Mouse (Mus musculus): Measurements from ENCODE around the gene Sgsm2. TPM values are rescaled to one million over a fixed set of nuclear protein-coding genes. Genes with fewer than 3 reads are reported as not detected.
A peak's percentile ranks its signal among the peaks of the same experiment; 100 is the strongest.

Gene Sgsm2
- total RNA-seq, 2 experiments from 2014 or later = 8.3 to 10.1 TPM

- ATAC-seq (replicated peaks; ENCODE audit: low FRiP score, low TSS enrichment, poor library complexity, severe bottlenecking) = peak; percentile 60
Measured at GRCm38 (mm10) chr11:74895980-74896900, 620 bp downstream of the Sgsm2 start.

GRCm38 (mm10) chr11:74894619-74895018 is 2.2 kb downstream of the Sgsm2 start:
- no peak for ATAC-seq (replicated peaks; ENCODE audit: low FRiP score, low TSS enrichment, poor library complexity, severe bottlenecking)

- ATAC-seq (replicated peaks; ENCODE audit: low FRiP score, low TSS enrichment, poor library complexity, severe bottlenecking) = no peak
Measured at GRCm38 (mm10) chr11:74883098-74883497, 13.8 kb downstream of the Sgsm2 start.

DNA sequence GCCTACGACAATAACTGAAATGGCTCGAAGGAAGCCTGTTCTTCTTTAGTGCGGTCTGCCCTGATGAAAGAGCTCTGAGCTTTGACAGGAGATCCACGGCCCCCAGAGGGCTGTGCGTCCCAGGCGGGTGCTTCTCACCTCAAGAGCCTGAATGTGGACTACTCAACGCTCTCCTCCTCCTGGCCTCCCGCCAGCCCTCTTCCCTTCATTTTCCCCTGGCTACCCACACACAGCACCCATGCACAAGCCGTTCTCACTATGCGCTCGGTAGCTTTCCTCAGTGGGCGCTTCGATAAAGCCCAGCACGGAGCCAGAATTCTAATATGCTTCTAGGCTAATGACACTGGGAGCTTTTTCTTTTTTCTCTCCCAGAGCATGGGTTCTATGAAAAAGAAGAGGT is 14.9 kb downstream of the Sgsm2 start:
- no peak for ATAC-seq (replicated peaks; ENCODE audit: low FRiP score, low TSS enrichment, poor library complexity, severe bottlenecking)

GRCm38 (mm10) chr11:74880999-74881398 is 15.9 kb downstream of the Sgsm2 start:
- ATAC-seq (replicated peaks; ENCODE audit: low FRiP score, low TSS enrichment, poor library complexity, severe bottlenecking) = no peak

GRCm38 (mm10) chr11:74876801-74877200 is 20.1 kb downstream of the Sgsm2 start:
- ATAC-seq (replicated peaks; ENCODE audit: low FRiP score, low TSS enrichment, poor library complexity, severe bottlenecking) = no peak

DNA sequence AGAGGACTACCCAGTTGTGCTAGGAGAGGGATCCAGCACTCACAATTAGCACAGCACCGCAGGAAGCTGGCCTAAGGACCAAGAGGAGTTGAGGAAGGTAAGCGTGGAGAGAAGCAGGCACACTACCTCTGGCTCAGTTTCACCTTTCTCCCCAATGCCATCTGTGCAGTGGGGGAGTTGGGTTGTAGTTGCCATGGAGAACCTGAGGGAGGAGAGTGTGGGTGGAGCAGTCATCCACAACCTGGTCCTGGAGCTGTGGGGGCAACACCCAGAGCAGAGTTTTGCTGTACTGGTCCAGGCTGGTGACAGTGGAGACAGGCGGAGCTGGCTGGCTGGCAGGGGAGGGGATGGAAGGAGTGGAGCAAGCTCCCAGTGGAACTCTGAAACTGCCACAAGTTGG is 22.2 kb downstream of the Sgsm2 start:
- no peak for ATAC-seq (replicated peaks; ENCODE audit: low FRiP score, low TSS enrichment, poor library complexity, severe bottlenecking)

DNA sequence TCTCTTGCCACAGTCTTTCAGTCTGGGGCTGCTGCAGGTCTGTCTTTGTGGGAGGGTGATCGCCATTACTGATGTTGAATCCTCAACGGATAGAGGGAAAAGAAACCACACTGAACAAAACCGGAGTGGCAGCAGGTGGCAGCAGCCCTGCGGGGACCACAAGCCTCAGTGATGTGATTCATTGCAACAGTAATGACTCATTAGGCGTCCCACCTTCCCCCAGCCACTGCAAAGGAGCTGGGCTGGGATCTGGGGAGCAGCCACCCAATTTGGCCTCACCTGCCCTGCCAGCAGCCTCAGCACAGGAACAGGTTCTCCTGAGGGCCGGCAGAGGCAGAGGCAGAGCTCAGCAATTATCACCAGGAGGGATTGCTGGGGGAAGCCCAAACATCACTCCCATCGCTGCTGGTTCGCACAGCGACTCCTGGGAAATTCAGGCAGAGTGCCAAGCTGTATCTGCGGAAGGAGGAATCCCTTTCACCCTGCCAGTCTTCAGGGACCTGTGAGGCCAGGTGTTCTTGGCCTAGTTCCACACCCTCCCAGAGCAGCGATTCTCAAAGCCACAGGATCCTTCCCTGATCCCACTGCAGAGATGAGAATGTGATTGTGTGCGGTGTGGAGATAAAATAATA is 25.8 kb downstream of the Sgsm2 start:
- no peak for ATAC-seq (replicated peaks; ENCODE audit: low FRiP score, low TSS enrichment, poor library complexity, severe bottlenecking)

- no peak for ATAC-seq (replicated peaks; ENCODE audit: low FRiP score, low TSS enrichment, poor library complexity, severe bottlenecking)
Measured at GRCm38 (mm10) chr11:74870544-74870943, 26.3 kb downstream of the Sgsm2 start.

GRCm38 (mm10) chr11:74869603-74870002 is 27.3 kb downstream of the Sgsm2 start:
- no peak for ATAC-seq (replicated peaks; ENCODE audit: low FRiP score, low TSS enrichment, poor library complexity, severe bottlenecking)

DNA sequence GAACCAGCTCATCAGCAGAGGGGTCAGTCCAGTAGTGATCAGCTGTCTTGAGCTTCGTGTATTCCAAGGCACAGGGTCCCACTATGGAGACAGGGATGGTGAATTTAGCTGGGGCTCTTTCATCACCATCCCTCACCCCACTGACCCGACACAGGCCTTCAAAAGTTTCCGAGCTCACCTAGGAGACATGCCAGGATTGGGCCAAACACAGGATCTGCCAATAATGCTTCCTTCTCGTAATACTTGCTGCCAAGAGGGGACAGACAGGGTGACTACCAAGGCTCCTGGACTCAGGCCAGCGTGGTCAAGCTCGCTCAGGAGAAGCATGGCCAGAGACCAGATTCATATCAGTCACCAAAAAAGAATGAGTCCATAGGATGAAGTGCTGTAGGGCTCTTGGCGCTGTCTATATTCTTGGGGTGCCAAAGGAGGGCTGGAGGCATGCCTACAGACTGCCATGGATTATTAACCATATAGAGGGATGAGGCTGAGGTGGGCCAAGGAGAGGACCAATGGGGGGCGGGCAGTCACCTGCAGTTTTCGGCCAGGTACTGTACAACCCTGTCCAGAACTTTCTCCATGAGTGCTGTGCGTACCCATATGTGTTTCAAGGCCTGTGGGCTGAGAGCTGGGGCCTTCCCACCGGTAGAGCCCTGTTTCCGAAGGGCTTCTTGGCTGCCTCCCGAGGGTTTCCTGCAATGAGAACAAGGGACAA is 28.7 kb downstream of the Sgsm2 start:
- no peak for ATAC-seq (replicated peaks; ENCODE audit: low FRiP score, low TSS enrichment, poor library complexity, severe bottlenecking)

GRCm38 (mm10) chr11:74867181-74867580 is 29.7 kb downstream of the Sgsm2 start:
- no peak for ATAC-seq (replicated peaks; ENCODE audit: low FRiP score, low TSS enrichment, poor library complexity, severe bottlenecking)

DNA sequence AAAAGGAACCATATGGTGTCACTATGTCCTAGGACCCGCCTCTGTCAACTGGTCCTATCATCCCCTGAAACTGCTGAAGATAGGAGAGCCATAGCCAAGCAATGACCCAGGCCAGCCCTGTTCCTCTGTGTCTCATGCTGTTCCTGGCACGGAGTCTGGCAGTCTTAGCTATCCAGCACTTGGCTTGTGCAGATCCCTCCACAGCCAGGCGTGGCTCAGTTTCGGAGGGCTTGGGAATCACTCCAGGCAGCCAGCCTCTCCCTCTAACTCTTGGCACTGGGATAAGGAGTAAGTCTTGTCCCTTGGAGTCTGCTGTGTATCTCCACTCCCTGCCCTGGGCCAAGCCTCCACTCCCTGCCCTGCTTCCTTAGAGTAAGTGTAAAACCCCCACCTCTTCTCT is 30.2 kb downstream of the Sgsm2 start:
- ATAC-seq (replicated peaks; ENCODE audit: low FRiP score, low TSS enrichment, poor library complexity, severe bottlenecking) = no peak

- no peak for ATAC-seq (replicated peaks; ENCODE audit: low FRiP score, low TSS enrichment, poor library complexity, severe bottlenecking)
Measured at GRCm38 (mm10) chr11:74865252-74865651, 31.6 kb downstream of the Sgsm2 start.

DNA sequence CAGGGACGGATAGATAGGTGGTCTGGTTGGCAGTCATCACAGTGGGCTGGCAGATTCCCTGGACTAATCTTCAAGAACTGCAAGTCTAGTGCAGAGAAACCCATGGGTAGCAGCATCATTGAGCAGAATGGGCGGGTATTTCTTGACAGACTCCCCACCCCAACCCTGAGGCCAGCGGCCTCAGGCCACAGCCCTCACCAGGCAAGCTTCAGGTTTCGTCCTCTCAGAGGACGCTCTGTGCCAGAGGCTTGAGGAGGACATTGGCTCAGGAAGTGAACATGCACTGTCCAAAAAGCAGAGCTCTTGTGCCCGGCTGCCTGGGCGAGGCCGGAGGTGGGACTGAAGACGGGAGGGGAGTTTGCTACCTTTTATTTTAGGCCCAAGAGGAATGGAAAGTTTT is 32.4 kb downstream of the Sgsm2 start:
- ATAC-seq (replicated peaks; ENCODE audit: low FRiP score, low TSS enrichment, poor library complexity, severe bottlenecking) = no peak

DNA sequence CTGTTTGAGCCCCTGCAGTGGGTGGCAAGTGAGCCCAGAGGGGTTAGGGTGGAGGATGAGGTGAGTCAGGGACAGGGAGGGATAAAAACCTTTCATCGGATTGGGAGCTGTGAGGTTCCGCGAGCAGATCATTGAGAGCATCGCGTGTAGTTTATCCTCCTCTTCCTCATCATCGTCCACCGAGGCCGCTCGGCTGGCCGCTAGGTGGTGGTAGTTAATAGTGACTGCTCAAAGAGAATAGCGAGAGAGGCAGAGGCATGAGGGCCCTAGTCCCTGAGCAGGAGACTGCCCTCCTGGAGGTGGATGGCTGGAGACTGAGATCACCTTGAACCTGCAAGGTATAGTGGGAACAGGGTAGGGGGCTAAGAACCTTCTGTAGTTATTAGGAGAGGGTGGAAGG is 33.4 kb downstream of the Sgsm2 start:
- no peak for ATAC-seq (replicated peaks; ENCODE audit: low FRiP score, low TSS enrichment, poor library complexity, severe bottlenecking)

DNA sequence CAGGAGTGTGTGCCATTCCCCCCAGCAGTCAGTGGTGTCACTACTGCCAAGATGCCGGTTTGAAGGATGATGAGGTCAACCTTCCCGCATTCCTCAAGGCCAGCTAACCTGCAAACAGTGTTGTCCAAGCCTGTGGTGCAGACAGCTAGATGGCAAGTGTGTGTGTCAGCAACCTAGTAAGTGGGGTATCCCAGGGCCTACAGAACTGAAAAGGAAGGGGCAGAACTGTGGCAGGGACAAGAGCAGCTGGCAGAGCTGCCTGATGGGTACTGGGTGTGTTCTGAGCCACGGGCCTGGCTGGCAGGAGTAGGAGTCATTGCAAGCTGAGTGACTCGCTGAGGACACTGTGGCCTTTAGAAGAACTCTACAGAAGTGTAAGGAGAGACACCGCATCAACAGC is 34.7 kb downstream of the Sgsm2 start:
- ATAC-seq (replicated peaks; ENCODE audit: low FRiP score, low TSS enrichment, poor library complexity, severe bottlenecking) = no peak

GRCm38 (mm10) chr11:74857756-74858155 is 39.1 kb downstream of the Sgsm2 start:
- no peak for ATAC-seq (replicated peaks; ENCODE audit: low FRiP score, low TSS enrichment, poor library complexity, severe bottlenecking)

DNA sequence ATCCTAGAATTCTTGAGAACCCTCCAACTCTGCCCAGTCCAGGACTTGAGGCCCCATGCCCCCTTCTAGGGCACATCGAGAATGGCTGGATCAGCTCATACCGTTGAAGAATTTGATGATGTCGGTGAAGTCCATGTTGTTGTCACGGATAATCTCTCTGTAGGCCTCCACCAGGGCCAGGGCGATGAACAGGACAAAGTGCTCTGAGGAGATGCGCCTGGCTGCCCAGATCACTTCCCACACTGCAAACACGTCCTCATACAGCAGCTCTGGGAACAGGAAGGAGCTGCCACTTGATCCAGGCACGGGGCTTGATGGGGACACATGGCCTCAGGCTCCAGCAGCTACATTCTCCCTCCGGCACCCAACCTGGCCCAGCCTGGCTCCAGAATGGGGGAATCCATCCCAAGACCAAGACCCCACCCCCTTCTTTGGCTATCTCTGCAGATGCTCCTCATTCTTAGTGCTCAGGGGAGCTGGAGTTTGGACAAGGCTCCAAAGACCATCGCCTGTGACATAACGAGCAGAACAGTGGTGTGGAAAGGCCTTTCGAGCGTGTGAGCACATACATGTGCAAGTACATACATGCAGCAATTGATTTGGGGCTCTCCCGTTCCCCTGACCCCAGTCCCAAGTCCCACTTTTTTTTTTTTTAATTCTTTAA is 45.7 kb downstream of the Sgsm2 start:
- no peak for ATAC-seq (replicated peaks; ENCODE audit: low FRiP score, low TSS enrichment, poor library complexity, severe bottlenecking)

Measured in megakaryocyte-erythroid progenitor cell, adult 5-6 weeks (primary cell).